Mouse (Mus musculus) heart, postnatal 0 days (tissue): ENCODE results near the gene Iqcb1.

Source experiments
- CTCF ChIP-seq: IDR thresholded peaks from 2 replicates; pipeline ENCODE4 v1.5.1; 2016; ENCODE audit warnings: antibody characterized with exemption, control low read depth, low read depth
- EP300 ChIP-seq: IDR thresholded peaks from 2 replicates; pipeline ENCODE4 v1.6.1; 2016; ENCODE audit warnings: antibody characterized with exemption, low read depth

GRCm38 (mm10) chr16:36890559-36890958 lies 62.4 kb downstream of the Iqcb1 start:
- TF ChIP-seq EP300 (no peak), CTCF (no peak)
